Mouse (Mus musculus) CD8-positive naive resting alpha-beta T cell, adult 57 days (primary cell): ENCODE measurements around the gene Armc6. TPM values are rescaled to one million over a fixed set of nuclear protein-coding genes. Genes with fewer than 3 reads are reported as not detected.

Source experiments
- total RNA-seq: library from RNA; stranded (reverse); gene quantifications from one replicate; pipeline ENCODE4 v1.2.4, GENCODE M21; 2023

Armc6 gene
- 11.6 TPM for total RNA-seq

DNA sequence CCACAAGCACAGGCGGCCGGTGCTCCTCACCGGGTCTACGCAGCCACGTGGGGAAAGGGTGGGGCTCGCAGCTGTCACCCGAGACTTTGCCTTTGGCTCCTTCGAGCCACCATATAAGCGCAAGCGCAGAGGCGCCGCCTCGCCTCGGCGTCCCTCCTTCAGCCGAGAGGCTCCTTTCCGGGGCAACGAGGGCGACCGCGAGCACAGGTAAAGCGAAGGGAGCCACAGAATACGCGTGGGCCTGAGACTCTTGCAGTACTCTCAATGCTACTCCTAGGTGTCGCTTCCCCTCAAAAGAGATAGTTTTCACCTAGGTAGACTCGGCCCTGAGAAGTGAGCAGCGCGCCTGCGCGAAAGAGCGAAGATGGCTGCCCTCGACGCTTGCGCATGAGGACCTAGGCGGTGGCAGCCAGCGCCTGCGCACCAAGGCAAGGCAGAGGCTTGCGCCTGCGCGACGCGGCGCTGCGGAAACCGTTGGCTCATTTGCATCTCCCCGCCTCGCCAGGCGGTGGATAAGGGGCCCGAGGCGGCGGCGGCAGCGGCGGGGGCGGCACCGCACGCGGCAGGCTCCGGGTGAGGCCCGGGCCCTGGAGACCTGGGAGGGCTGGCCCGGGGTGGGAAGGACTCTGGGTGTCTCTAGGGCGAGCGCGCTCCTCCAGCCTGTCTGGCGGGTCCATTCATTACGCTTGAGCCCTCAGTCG lies at the start of gene Armc6, which contains the start of gene Sugp2:
Gene Armc6 (minus strand): TSS at position 387 of the 701 bp plus-strand sequence.
Gene Sugp2 (plus strand): TSS at position 147 of the 701 bp plus-strand sequence.

GRCm38 (mm10) chr8:70282603-70283135 lies 48.4 kb upstream of the Armc6 start, which contains the start of gene Homer3:
TSS of gene Homer3 (plus strand) at chr8:70282827.

DNA sequence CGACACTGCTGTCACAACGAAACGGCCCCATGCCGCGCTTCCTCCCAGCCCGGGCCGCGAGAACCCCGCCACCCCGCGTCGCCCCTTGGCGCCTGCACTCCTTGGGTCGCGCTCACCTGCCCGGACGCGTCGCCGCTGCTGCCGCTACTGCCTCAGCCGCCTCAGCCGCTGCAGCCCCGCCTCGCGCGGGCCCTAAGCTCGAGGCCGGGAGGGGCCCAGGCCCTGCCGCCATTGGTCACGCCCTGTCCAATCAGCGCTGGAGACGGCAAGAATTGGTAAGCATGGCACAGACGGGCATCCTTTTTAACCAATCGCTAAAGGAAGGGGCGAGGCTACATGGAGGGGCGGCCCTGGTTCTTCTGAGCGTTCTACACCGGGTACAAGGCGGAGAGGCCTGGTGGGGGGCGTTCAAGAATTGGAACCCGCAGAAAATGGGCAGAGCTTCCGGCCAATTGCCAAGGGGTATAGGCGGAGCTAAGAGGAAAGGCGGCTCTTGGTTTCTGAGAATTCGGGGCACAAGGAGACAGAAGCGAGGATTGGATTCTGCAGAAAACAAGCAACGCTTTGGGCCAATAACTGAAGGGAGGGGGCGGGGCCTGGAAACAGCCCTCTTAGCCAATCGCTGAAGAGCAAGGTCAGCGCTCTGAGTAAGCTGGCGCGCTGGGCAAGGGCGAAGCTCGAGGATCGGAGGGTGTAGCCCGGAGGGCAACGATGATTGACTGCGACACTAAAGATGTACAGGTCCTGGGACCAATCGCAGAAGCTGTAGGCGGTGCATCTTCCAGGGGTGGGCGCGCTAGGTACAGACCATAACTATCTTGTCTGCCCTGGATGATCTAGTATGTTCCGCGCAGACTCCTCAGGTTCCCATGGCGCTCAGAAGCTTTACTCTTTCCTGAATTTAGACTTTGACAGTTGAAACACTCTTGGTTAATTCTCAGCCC lies 21.9 kb downstream of the Armc6 start, which contains the start of gene Slc25a42:
Gene Slc25a42 (minus strand): TSS at position 194 of the 944 bp plus-strand sequence.

DNA sequence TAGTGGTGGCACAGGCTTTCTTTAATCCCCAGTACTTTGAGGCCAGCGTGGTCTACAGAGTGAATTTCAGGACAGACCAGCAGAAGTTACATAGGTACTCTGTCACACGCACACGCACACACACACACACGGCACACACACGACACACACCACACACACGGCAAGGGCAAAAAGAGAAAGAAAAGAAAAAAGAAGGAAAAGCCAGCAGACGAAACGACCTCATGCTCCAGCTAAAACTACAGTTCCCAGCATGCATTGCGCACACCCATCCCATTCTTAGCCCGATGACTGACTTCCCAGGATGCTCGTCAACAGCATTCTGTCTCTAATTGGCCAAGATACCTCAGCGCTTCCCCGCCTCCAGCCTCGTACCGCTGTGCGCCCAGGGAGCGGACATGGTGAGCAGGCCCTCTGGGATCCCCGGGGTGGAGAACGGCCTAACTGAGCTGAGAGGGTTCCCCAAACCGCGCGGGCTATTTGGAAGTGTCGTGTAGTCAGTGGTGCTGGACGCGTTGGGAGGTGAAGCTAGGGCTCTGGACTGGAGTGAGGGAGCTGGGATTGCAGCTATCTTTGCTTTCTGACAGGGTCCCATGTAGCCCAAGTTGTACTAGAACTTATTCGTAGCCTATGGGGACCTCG lies 62.1 kb downstream of the Armc6 start, which contains the start of gene Tmem161a:
Gene Tmem161a (plus strand): TSS at position 314 of the 639 bp plus-strand sequence.

Other genes starting within 250 kb of the Armc6 start
- 132 TPM for gene Gatad2a, start 238.1 kb downstream of the Armc6 start, total RNA-seq
- gene Mau2, start 191.7 kb downstream of the Armc6 start, total RNA-seq = 121 TPM
- 50.4 TPM for gene Sugp1, start 191.7 kb downstream of the Armc6 start, total RNA-seq
- not detected for gene Tm6sf2, start 161.5 kb downstream of the Armc6 start, total RNA-seq
- not detected for gene Hapln4, start 151.0 kb downstream of the Armc6 start, total RNA-seq
- not detected for gene Ncan, start 113.6 kb downstream of the Armc6 start, total RNA-seq
- 32.8 TPM for gene Nr2c2ap, start 103.1 kb downstream of the Armc6 start, total RNA-seq
- 24.6 TPM for gene Rfxank, start 95.3 kb downstream of the Armc6 start, total RNA-seq
- gene Borcs8, start 95.0 kb downstream of the Armc6 start, total RNA-seq = 55.0 TPM
- gene Mef2b, start 94.8 kb downstream of the Armc6 start, total RNA-seq = 3.0 TPM
- 41.8 TPM for gene Tmem161a, start 62.1 kb downstream of the Armc6 start, total RNA-seq
- gene Slc25a42, start 22.2 kb downstream of the Armc6 start, total RNA-seq = 11.4 TPM
- gene Sugp2, start 240 bp downstream of the Armc6 start, total RNA-seq = 58.6 TPM
- gene Homer3, start 48.4 kb upstream of the Armc6 start, total RNA-seq = 6.5 TPM
- gene Ddx49, start 68.0 kb upstream of the Armc6 start, total RNA-seq = 90.0 TPM
- 103 TPM for gene Cope, start 68.1 kb upstream of the Armc6 start, total RNA-seq
- not detected for gene Cers1, start 81.3 kb upstream of the Armc6 start, total RNA-seq
- gene Gdf1, start 95.4 kb upstream of the Armc6 start, total RNA-seq = not detected
- gene Upf1, start 118.8 kb upstream of the Armc6 start, total RNA-seq = 79.1 TPM
- 1.2 TPM for gene Comp, start 139.1 kb upstream of the Armc6 start, total RNA-seq
- gene Crtc1, start 205.1 kb upstream of the Armc6 start, total RNA-seq = 21.6 TPM
- 7.7 TPM for gene Klhl26, start 242.5 kb upstream of the Armc6 start, total RNA-seq